Mouse (Mus musculus): Measurements from ENCODE around the gene Gjc1. TPM values are rescaled to one million over a fixed set of nuclear protein-coding genes. Genes with fewer than 3 reads are reported as not detected.

Gjc1 gene
- polyA plus RNA-seq, 1 experiment from 2014 or later = 81.1 TPM

DNA sequence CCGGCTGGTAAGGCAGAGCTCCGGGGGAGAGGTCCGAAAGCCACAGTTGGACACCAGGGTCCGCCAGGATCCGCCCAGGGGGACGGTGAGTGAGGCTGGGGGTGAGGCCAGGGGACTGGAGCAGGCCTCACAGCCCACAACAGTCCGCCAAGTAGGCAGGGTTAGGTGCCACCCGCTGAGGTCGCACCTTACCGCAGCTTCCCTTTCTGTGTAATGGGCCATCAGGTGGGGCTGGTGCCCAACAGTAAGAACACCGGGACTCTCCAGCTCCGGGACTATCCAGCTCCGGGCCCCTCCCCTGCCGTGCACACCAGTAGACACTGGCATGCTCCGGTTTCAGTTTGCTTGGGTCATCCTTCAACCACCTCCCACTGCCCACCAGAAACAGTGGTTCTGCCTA lies 57.3 kb downstream of the Gjc1 start:
- Histone ChIP-seq H3K36me3 (no peaks in the 10 kb centered on the region), H3K27me3 (ENCODE audit: insufficient read depth, poor library complexity, severe bottlenecking) (peaks cover 76% of the 10 kb centered on the region), H3K27ac (peak overlapping the region; percentile 79), H3K4me3 (peak overlapping the region; percentile 72), H3K4me1 (peaks cover 52% of the 10 kb centered on the region), H3K9me3 (no peaks in the 10 kb centered on the region)
- 11% methylated on average over 15 of the region's 15 CpGs for WGBS
- DNase-seq (ENCODE audit: low spot score) = no peak

DNA sequence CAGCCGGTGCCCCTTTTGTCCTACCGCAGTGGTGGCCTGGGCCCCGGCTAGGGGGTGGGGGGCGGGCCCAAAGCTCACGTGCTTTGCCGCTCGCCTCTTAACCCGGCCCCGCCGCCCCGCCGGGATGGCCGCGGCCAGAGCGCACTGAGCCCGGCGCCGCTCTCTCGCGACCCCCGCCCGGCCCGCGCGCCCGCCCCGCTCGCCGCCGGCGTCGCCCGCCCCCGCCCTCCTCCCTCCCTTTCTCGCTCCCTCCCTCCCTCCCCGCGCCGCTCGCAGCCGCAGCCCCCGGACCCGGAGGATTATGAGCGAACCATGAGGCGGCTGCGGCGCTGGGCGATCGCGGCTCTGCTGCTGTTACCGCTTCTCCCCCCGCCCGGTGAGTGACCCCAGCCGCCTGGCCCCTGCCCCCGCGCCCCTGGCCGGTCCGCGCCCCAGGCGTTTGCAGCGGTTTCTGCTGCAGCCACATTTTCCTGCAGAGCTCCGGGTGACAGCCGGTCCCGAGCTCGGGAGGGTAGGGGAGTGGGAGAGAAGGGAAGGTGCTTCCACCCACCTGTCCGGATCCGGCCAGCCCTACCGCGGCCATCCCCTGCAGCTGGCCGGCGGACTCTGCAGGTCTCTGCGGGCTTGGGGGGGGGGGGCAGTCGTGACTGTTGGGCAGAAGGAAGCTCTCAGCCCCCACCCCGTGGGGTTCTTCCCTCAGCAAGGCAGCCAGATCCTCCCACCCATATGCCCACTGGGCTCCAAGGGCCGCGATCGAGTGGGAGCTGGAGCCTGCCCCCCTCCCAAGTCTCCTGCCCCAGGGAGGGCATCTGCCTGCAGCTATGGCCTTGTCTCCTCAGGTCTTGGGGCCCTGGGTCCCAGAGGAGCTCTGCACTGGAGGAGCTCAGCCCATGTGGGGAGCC lies 57.9 kb downstream of the Gjc1 start, which contains the start of gene Adam11:
Adam11 (plus strand) TSS at position 131 of the 902 bp plus-strand sequence.
- no peak for DNase-seq (ENCODE audit: low spot score)
- under 1% methylated on average over 54 of the region's 76 CpGs for WGBS

DNA sequence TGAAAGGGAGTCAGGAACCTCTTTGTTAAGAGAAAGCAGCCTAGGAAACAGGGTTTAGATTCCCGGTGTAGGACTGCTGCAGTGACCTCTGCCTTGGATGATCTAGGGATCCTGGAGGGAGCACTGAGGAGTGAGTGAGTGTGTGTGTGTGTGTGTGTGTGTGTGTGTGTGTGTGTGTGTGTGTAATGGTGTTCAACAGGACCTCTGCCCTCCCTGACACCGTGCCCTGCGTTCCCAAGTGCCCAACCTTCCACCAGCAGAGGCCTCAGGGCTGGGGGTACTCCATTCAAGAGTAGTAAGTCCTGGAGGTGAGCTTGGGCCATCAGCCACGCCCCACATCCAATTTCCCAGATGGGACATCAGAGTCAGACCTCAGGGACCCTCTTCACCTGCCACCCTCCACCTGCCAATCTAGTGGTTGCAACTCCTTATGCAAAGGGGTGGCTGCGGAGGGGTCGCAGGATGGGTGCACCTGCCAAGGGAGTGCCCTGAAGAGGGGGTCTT lies 58.6 kb downstream of the Gjc1 start:
- Histone ChIP-seq H3K27ac (peak overlapping the region; percentile 79), H3K27me3 (ENCODE audit: insufficient read depth, poor library complexity, severe bottlenecking) (peaks cover 83% of the 10 kb centered on the region), H3K36me3 (no peaks in the 10 kb centered on the region), H3K4me3 (peak overlapping the region; percentile 72), H3K9me3 (no peaks in the 10 kb centered on the region), H3K4me1 (peaks cover 46% of the 10 kb centered on the region)
- no peak for DNase-seq (ENCODE audit: low spot score)
- 13% methylated on average over 6 of the region's 6 CpGs for WGBS

More for the DNA sequence above, 57.9 kb downstream of the Gjc1 start, which contains the start of gene Adam11:
- Histone ChIP-seq H3K9me3 (no peaks in the 10 kb centered on the region), H3K4me3 (peak within 1 kb of the TSS; percentile 72), H3K27me3 (ENCODE audit: insufficient read depth, poor library complexity, severe bottlenecking) (peaks cover 76% of the 10 kb centered on the region), H3K36me3 (no peaks in the 10 kb centered on the region), H3K27ac (peak within 1 kb of the TSS; percentile 79), H3K4me1 (peaks cover 46% of the 10 kb centered on the region)

DNA sequence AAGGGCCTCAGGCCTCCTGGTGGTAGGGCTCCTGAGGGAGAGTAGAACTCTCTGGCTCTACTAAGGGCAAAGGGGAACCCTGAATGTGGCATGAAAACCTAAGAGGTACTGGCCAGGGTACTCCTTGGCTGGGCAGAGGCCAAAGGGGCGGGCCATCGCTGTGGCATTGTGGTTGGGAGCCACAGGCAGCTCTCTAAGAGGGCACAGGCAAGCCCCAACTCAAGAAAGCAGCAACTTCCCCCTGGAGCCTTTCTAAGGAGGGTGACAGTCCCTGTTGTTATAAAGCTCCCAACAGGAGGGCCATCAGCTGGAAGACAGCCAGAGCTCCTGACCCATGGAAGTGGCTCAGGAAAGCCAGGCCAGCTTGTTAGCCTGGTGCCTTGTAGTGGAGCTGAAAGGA lies 60.5 kb downstream of the Gjc1 start:
- Histone ChIP-seq H3K4me3 (no peak overlapping the region), H3K4me1 (peaks cover 57% of the 10 kb centered on the region), H3K9me3 (no peaks in the 10 kb centered on the region), H3K36me3 (no peaks in the 10 kb centered on the region), H3K27ac (peak overlapping the region; percentile 65; the same call in 1 of the 2 replicates), H3K27me3 (ENCODE audit: insufficient read depth, poor library complexity, severe bottlenecking) (peaks cover 79% of the 10 kb centered on the region)
- DNase-seq (ENCODE audit: low spot score) = no peak
- WGBS = 87% methylated on average over 2 of the region's 2 CpGs

DNA sequence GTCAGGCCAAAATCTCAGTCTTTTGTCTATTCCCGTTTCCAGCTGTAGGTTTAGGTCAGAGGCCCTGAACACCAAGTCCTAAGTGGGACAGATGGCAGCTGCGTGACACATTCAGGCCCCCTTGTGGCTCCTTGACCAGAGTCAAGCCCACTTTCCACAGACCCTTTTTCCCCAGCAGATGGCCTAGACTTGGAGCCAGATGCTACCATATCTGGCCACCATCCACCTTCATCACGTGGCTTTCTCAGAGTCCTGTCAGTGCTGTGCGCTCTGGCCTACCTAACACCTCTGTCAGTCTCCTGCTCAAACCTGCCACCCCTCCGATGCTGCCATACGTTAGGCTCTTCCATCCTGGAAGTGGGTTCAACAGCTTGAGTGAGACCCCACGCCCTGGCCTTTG lies 64.1 kb downstream of the Gjc1 start:
- Histone ChIP-seq H3K9me3 (no peaks in the 10 kb centered on the region), H3K36me3 (no peaks in the 10 kb centered on the region)
- 75% methylated on average over 7 of the region's 7 CpGs for WGBS

DNA sequence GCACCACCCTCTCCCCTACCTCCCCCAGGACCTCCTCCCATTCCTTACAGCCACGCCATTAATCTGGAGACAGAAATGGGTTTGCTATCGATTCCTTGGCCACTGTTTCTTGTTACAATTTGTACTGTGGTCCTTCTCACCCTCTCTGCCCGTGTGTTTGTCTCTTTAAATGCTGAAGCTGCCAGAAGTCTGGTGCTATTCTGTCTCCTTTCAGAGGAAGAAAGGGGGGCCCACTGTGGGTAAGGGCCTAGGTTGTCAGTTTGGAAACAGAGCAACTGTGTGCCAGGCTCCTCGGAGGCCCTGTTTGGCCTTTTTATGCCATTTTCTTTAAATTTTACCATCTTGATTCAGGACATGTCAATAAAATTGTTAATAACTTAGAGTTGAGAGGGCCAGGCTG lies 65.1 kb downstream of the Gjc1 start:
- no peak for DNase-seq (ENCODE audit: low spot score)
- Histone ChIP-seq H3K27ac (peak overlapping the region; percentile 73), H3K9me3 (no peaks in the 10 kb centered on the region), H3K4me3 (peak overlapping the region; percentile 16), H3K27me3 (ENCODE audit: insufficient read depth, poor library complexity, severe bottlenecking) (peaks cover 58% of the 10 kb centered on the region), H3K36me3 (no peaks in the 10 kb centered on the region), H3K4me1 (peaks cover 35% of the 10 kb centered on the region)
- whole genome bisulfite sequencing = 55% methylated on average over 4 of the region's 4 CpGs

More for the DNA sequence above, 64.1 kb downstream of the Gjc1 start:
- Histone ChIP-seq H3K27me3 (ENCODE audit: insufficient read depth, poor library complexity, severe bottlenecking) (peaks cover 68% of the 10 kb centered on the region), H3K4me1 (peaks cover 45% of the 10 kb centered on the region), H3K4me3 (no peak overlapping the region), H3K27ac (no peak overlapping the region)
- DNase-seq (ENCODE audit: low spot score) = no peak

DNA sequence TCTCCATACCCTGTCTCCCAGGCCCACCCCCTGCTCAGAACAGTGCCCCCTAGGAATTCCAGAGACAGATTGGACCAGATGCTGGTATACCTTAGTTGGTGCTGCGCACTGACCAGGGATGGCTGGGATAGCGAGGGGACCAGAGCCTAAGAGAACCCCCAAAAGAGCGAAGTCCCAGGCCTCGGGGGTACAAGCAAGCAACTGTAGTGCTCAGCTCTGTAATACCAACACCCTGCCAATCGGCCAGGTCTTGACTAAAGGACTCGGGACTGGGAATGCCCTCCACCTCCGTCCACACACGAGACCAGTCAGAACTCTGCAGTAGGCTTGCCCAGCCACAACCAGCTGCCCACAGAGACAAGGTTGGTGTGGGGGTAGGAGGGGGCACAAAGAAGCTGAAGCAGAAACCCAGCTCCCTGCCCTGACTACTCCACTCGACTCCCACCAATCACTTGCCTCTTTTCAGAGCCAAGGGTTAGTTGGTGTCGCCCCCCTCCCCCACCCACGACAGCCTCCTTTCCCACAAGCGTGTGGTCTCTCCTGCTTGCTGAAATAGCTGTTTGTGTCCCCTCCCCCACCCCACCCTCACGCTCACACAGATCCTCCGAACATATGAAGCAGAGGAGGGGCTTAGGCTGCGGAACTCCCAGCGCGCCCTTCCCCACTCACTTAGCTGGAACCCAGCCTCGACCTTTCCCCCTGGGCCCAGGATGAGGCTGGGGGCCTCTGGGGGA lies 65.7 kb downstream of the Gjc1 start:
- DNase-seq (ENCODE audit: low spot score) = no peak
- H3K4me3 ChIP-seq = peak overlapping the region; percentile 16
- H3K4me1 ChIP-seq = peaks cover 30% of the 10 kb centered on the region
- no peaks in the 10 kb centered on the region for H3K9me3 ChIP-seq
- WGBS = 48% methylated on average over 18 of the region's 18 CpGs
- peaks cover 51% of the 10 kb centered on the region for H3K27me3 ChIP-seq (ENCODE audit: insufficient read depth, poor library complexity, severe bottlenecking)
- peak overlapping the region; percentile 73 for H3K27ac ChIP-seq
- H3K36me3 ChIP-seq = no peaks in the 10 kb centered on the region

DNA sequence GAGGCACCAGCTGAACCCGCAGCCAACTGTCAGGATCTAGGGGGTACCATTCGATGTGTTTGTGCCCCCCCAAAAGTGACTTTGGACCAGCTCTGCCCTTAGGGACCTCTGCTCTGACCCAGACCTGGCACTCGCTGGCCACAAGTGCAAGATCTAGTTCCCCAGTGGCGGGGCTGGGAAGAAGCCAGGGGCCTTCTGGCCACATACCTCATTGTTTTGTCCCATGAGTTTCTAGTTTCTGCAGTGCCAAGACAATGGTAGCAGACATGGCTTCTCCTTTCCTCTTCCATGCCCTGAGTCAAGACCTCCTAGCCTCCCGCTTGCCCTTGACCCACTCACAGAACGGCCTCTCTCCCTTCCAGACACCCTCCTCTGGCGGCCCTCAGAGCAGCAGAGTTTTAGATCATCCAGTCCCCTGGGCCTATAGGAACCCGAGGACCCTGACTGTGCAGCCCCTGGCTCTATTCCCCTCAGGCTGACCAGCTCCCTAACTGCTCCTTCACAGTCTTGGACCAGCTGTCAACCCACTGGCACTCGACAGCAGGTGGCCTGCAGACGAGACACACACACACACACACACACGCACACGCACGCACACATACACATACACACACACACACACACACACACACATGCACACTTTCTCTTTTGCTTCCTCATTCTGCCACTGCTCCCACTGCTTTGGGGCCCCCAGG lies 66.5 kb downstream of the Gjc1 start:
- no peak for DNase-seq (ENCODE audit: low spot score)
- no peak overlapping the region for H3K4me3 ChIP-seq
- peaks cover 30% of the 10 kb centered on the region for H3K4me1 ChIP-seq
- H3K27ac ChIP-seq = peak overlapping the region; percentile 73
- no peaks in the 10 kb centered on the region for H3K36me3 ChIP-seq
- H3K9me3 ChIP-seq = no peaks in the 10 kb centered on the region
- 62% methylated on average over 13 of the region's 13 CpGs for WGBS
- peaks cover 46% of the 10 kb centered on the region for H3K27me3 ChIP-seq (ENCODE audit: insufficient read depth, poor library complexity, severe bottlenecking)

DNA sequence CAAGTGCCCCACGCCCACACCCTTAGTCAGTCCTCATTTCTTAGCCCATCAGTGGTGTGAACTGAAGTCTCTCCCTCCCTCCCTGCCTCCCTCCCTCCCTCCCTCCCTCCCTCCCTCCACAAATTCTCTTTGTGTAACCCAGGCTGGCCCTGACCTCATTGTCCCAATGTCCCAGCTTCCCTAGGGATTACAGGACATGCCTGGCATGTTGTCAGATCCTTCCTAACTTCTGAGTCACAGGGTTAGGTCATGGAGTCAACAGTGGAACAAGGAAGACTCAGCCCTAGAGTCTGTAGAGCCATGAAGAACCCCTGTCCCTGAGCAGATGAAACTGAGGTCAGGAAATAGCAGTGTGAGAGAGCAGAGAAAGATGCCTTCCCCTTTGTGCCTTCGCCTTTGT lies 69.8 kb downstream of the Gjc1 start:
- 80% methylated on average over 2 of the region's 2 CpGs for WGBS
- Histone ChIP-seq H3K9me3 (no peaks in the 10 kb centered on the region), H3K4me3 (no peak overlapping the region), H3K27me3 (ENCODE audit: insufficient read depth, poor library complexity, severe bottlenecking) (peaks cover 24% of the 10 kb centered on the region), H3K27ac (no peak overlapping the region), H3K4me1 (peaks cover 20% of the 10 kb centered on the region), H3K36me3 (no peaks in the 10 kb centered on the region)
- DNase-seq (ENCODE audit: low spot score) = no peak

Other genes starting within 250 kb of the Gjc1 start
- gene Gm11627, start 240.2 kb downstream of the Gjc1 start, polyA plus RNA-seq (2016; fragmentation: Nextera tagmentation; extraction: Ambion mirVana) = 11.6 and 13.5 TPM in 2 replicates
- gene Fzd2, start 215.3 kb downstream of the Gjc1 start, polyA plus RNA-seq (2016; fragmentation: Nextera tagmentation; extraction: Ambion mirVana) = 22.9 and 34.5 TPM in 2 replicates
- 0.53 and 1.2 TPM in 2 replicates for gene Meioc, start 156.0 kb downstream of the Gjc1 start, polyA plus RNA-seq (2016; fragmentation: Nextera tagmentation; extraction: Ambion mirVana)
- 49.4 and 49.9 TPM in 2 replicates for gene Ccdc43, start 121.9 kb downstream of the Gjc1 start, polyA plus RNA-seq (2016; fragmentation: Nextera tagmentation; extraction: Ambion mirVana)
- 6.2 and 7.1 TPM in 2 replicates for gene Adam11, start 58.3 kb downstream of the Gjc1 start, polyA plus RNA-seq (2016; fragmentation: Nextera tagmentation; extraction: Ambion mirVana)
- not detected in 2 replicates for gene Higd1b, start 16.1 kb upstream of the Gjc1 start, polyA plus RNA-seq (2016; fragmentation: Nextera tagmentation; extraction: Ambion mirVana)
- gene Eftud2, start 61.3 kb upstream of the Gjc1 start, polyA plus RNA-seq (2016; fragmentation: Nextera tagmentation; extraction: Ambion mirVana) = 206 and 238 TPM in 2 replicates
- gene Ccdc103, start 61.5 kb upstream of the Gjc1 start, polyA plus RNA-seq (2016; fragmentation: Nextera tagmentation; extraction: Ambion mirVana) = 0.62 and 0.93 TPM in 2 replicates
- not detected in 2 replicates for gene Fam187a, start 65.5 kb upstream of the Gjc1 start, polyA plus RNA-seq (2016; fragmentation: Nextera tagmentation; extraction: Ambion mirVana)
- gene Gfap, start 81.2 kb upstream of the Gjc1 start, polyA plus RNA-seq (2016; fragmentation: Nextera tagmentation; extraction: Ambion mirVana) = 0.05 and 0.09 TPM in 2 replicates
- 7.7 and 12.1 TPM in 2 replicates for gene Kif18b, start 105.4 kb upstream of the Gjc1 start, polyA plus RNA-seq (2016; fragmentation: Nextera tagmentation; extraction: Ambion mirVana)
- 0.34 and 0.98 TPM in 2 replicates for gene C1ql1, start 127.0 kb upstream of the Gjc1 start, polyA plus RNA-seq (2016; fragmentation: Nextera tagmentation; extraction: Ambion mirVana)
- 58.4 and 59.0 TPM in 2 replicates for gene Nmt1, start 208.5 kb upstream of the Gjc1 start, polyA plus RNA-seq (2016; fragmentation: Nextera tagmentation; extraction: Ambion mirVana)
- 113 and 137 TPM in 2 replicates for gene Dcakd, start 208.6 kb upstream of the Gjc1 start, polyA plus RNA-seq (2016; fragmentation: Nextera tagmentation; extraction: Ambion mirVana)

All from heart, embryonic 10.5 days (tissue).